Mouse (Mus musculus) c-Kit-positive CD71-positive TER-119-negative erythroid progenitor cells, embryonic 14.5 days (primary cell): ENCODE data around the gene Rabep2.
"Not testable (repeated sequence)": the region's sequence is repeated elsewhere in the genome, so short reads cannot be mapped to it uniquely, and the experiment has no call there.

Source experiments
- DNase-seq: peaks from one replicate; pipeline ENCODE4 v3.0.0-alpha.2; 2013; ENCODE audit warnings: low read depth

Rabep2 gene

DNA sequence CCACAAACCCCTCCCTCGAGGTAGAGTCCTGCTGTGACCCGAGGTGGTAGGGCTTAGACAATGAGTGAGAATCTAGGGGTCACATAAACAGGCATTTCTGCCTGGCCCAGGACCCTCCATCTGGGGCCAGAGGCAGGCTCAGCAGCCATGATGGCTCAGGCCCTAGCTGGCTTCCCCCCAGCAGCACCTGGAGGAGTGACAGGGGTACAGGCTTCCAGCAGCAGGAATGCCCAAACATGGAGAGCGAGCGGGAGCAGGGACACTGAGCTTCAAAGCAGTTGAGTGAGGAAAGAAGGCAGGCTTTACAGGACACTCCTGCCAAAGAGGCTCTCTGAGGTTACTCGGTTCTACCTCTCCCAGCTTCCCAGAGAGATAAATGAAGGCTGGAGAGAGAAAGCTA is 36.3 kb downstream of the Rabep2 start:
- DNase-seq: no peak

DNA sequence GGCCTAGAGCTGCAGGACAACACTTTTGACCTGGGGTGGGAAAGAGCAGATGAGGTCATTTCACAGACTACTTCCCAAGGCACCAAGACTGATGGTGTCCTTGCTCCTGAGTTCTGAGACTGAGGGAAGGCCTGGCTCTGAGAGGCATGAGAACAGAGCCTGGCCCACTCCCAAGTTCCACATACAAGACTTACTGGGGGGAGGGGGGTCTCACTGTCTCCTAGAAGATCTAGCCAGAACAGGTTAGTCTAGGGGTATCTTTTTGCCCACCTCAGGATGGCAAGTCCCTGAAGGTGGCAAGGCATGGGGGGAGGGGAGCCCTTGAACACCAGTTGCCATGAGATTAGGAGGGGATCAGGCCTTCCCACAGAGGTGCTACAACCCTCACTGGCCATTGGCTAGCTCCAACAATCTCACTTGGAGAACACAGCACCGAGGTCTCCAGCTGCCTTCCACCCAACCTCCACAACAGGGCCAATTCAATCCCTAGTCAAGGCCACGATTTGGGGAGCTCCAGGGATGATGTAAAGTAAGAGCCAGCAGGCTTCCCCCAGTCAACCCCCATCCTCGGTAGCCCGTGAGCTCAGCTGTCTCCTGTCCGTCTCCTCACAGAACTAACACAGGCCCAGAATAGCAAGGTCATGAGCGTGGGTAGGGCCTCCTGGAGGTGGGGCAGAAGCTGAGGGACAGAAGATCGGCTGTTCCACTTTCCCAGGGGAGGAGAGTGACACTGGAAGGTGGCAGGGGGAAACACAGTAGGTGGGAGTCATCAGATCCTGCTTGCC is 36.9 kb downstream of the Rabep2 start:
- DNase-seq: no peak

DNA sequence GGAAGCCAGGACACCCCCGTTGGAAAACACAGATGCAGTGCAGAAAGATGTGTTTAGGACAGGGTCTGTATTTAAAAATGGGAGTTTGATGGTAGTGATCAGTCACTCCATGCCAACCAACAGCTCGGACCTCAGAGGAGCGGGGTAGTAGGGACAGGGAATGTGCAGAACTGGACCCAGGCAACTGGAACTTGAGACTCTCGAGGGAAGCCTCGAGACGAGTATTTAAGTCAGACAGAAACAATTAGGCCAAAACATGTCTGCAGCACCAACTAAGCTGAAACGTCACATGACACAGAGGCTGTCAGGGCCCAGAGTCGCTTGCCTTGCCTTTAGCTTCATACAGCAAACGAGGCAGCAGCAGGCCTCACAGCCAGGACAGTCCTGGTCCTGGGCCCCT is 37.6 kb downstream of the Rabep2 start:
- DNase-seq: no peak

DNA sequence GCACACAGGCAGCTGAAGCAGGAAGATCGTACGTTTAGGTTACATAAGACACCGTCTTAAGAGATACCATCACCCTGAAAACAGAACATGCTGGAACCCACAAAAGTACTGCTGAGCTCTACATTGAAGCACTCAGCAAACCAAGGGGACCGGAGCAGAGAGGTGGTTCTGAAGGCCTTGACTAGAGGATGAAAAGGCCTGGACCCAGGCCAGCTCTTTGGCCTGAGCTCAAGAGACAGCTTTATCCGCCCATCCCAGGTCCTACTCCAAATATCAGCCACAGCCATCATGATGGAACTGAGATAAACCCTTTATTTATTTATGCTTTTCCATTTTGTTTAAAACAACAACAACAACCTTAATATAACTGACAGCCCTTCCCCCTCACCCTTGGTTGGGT is 38.1 kb downstream of the Rabep2 start:
- DNase-seq: no peak

DNA sequence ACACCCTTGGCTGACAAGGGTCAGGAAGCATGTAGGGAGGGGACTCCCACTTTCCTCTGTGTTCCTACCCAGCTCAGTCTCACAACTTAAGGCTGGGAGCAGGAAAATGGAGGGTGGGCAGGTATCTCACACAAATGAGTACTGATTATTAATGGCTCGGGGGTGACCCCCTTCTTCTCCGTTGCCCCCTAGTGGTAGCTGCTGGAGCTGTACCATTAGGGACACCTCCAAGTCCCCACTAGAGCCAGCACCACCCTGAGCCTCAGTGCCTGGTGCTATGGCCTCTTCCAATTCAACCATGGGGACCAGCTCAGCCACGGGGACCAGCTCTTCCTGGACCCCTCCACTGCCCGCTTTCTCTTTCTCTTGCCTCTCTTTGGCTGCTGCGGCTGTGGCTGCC is 38.7 kb downstream of the Rabep2 start:
- peak; percentile 59 for DNase-seq

DNA sequence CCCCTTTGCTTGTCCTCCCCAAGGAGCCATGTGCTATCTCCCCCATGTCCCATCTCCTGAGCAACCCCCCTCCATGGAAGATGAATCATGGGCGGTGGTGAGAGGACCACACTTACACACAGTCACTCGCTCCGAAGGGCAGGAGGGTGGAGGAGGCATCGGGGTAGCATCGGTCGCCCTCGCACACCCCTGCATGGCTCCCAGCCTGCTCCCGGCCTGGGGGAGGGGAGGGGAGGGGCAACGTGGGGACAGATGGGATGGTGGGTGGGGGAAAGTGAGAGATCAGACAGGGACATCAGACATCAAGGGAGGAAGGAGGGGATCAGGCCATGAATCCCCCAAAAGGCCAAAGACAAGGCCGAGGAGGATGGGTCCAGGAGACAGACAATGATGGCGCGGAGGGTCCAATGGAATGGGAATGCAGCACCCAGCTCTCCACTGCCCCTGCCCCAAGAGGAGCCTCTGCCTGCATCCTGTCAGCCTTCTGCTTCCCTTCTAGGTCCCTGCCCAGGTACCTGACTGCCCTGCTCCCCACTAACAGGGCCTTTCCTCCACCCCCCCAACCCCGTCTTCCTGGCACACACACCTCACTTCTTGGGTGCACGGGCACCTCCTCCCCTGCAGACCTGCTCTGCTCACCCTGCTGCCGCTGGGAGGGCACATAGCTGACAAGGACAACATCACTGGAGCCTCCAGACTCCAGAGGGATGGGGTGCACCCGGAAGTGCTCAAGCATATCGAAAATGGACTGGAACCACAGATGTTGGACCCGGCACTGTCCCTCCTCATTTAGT is 39.5 kb downstream of the Rabep2 start:
- DNase-seq: no peak

DNA sequence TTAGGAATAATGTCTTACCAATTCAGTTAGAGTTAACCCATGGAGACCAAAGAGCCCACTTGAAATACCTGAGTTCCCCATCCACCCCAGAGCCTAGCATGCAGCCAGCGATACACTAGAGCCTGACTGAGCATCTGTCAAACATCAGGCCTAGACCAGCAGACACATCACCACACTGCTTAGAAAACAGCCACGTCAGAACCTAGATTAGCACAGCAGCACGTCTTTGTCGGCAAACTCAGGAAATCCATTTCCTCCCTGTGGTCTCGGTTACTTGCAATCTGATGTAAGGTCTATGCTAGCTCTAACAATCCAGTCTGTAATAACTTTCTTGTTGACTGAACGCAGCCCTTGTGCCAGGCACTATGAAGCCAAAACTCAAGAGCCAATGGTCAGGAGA is 41.5 kb downstream of the Rabep2 start:
- DNase-seq: no peak

DNA sequence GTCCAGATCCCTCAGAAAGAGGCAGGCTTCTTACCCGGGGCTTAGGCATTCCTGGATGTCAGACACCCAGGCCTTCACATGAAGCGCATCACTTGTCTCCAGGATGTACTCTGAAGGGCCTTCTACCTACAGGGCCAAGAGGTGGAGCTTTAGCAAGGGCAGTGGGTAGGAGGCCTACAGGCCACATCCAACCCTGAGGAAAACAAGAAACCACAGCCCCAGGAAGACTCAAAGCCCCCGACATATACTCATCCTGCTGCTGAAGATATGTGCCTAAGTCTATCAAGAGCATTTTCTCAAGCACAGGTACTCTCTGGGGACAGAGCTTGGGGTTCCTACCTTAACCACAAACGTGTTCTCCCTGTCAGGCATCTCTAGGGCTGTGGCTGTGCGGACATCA is 42.8 kb downstream of the Rabep2 start:
- DNase-seq: no peak

DNA sequence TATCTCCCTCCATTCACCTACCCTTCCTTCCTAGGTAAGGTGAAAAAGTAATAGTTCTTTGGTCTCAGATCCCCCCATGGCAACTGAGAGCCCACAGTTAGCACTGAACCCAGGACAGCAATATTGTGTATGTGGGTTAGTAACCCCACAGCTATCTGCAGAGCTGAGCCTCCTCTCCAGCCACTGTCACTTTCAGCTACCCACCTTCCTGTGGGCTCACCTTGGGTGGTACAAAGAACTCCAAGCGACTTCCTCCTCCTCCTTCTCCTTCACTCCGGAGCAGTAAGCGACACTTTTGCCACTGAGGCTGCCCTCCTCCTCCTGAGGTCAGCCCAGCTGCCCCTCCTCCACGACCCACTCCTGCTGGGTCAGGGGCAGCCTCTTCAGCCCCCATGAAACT is 43.3 kb downstream of the Rabep2 start:
- no peak for DNase-seq

DNA sequence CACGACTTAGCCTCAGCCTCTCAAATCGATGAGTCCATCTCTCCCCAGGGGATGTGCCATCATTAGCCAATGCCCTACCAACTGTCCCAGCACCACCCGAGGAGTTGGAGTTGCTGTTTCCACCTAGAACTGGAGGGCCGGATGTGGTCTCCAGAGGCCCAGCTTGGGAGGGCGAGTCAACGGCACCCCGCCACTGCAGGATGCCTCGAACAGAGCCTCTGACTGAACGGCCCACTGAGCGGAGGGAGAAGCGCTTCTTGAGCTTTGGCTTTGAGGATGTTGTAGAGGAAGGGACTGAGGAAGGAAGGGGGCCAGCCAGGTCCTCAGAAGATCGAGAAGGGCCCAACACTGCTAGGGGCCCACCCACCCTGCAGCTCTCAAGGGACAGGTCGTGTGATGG is 43.7 kb downstream of the Rabep2 start:
- DNase-seq: no peak

DNA sequence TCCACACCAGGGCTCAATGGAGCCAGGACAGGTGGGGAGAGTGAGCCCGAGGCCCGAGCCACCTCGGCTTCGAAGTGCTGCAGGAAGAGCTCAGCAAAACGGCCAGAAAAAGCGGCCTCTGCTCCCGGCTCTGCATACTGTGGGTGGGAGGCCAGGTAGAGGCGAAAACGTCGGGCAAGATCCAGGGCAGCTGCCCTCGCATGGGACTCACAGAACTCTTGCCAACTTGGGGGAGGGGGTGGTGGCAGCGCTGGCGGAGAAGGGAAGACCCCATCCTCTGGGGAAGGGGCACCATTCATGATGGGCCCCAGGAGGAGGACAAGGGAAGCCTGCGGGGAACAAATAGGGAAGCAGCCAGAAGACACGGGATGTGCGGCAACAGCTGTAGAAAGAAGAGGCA is 44.2 kb downstream of the Rabep2 start:
- DNase-seq: no peak

DNA sequence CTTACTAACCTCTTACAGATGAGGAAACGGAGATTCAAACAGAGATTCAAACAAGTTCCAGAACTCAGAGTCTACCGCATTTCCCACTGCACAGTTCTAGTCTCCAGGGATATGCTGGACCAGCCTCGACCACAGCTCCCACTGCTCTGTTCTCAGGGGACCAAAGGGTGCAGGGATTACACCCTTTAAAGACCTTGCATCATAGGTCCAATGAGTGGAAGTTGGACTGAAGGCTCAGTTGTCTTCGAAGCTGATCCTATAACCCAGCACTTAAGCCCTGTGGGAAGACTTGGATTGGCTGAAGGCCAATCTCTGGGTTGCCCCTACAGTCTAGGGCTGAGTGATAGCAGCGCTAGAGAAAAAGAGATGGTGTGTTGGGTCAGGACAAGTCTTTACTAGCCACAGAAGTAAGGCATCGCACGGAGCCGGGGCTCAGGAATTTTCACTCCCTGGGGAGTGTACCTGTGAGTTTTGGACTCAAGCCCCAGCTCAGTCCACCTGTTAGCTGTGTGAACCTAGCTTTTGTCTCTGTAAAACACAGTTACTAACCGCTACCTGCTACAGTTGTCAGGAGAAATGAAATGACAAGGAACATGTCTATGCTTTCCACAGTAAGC is 45.0 kb downstream of the Rabep2 start:
- no peak for DNase-seq

DNA sequence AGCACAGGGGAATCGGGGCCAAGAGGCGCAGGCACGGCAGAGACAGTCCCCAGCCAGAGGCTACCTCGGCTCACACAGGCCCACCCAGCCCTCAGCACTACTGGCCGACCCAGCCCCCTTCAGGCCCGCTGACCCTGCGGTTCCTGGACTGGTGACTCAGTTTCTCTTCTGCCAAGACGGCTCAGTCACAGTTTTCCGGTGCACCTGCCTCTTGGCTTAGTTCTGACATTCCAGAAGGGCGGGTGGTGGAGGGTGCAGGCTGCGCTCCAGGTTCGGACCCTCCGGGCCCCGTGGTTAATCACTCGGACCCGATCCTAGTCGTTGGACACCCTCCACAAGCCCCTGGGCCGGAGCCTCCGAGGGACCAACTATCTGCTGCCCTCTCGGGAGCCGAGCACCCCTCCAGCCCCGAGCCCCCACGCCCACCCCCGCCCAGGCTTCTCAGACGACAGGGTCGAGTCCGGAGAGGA is 46.0 kb downstream of the Rabep2 start:
- no peak for DNase-seq

DNA sequence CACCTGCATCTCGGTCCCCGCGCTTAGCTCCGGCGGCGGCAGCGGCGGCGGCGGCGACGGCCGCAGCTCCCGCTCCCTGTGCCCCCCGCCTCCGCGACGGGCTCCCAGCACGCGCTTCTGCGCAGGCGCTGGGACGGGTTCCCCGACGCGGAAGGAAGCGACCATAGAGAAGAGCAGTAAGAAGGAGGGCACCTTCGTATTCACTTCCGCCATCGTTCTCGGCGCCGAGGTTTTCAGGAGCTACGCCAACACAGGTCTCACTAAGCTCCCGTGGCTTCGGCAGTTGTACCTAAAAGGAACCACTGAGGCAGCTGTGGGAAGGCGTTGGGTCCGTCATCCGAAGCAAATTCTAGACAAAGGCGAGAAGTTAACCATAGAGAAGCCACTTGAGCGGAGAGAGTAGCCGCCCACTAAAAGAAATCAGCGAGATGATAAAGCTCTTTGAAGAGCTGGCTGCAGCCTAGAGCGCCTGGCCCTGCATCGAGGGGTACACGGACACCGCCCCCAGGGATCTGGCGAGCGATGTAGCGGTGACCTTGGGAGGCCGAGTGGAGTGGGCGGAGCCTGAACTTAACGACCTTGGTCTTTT is 46.5 kb downstream of the Rabep2 start, which contains the start of gene Sh2b1:
Gene Sh2b1, minus strand, starts transcription at position 432 of the 589 bp plus-strand sequence.
- peak; percentile 88 for DNase-seq

DNA sequence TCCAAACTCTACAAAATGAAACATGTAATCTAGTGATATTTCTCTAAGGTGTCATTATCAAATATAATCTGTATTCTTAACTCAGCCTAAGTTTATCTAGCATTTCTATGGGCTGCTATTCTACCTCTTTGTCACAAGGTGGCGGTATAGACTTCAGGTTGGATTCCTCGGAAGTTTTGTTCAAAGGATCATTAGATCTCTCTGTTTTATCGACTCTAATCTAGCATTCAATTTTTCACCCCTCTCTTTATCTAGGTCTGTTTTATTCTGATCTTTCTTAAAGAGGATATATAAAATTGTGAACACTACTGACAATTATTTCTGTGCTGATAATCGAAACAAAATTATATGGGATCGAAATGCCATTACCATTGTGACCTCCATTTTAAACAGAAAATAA is 53.1 kb downstream of the Rabep2 start:
- peak; percentile 43 for DNase-seq

DNA sequence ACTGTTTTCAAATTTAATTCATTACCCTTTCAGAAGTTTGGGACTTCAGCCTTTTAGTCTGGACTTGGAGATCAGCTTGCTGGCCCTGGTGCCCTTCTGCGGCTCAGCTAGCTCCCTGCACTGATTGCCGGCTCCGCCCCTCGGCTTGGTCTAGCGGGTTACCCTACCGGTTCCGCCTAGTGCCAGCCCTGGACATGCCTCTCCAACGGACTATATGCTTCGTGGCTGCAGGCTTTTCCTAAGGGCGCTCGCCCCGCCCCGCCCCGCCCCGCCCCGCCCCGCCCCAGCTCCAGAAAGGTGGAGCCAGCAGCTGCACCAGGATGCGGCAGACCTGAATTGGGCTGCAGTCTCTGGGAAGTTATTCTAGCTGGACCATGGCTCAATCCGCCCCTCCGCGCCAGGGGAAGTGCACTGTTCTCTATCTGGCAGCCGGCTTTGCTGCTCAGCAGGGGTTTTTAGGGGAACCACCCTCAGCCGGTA is 53.9 kb downstream of the Rabep2 start:
- DNase-seq: peak; percentile 58

DNA sequence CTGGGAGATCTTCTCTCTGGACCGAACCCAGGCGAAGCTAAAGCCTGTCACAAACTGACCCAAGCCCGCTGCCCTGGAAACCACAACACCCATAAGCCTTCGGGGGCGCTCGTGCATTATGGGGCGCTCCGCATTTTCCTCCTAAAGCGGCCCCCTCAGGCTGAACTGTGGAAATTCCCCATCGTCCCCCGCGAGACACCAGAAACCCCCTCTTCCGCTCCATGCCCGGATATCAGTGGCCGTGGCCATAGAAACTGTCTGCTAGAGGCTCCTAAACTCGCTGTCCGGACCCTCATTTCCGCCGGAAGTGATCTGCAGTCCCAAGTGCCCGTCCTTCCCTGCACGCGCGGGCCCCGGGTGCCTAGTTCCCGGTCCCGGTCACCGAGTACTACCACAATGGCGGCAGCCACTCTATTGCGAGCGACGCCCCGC is 58.5 kb downstream of the Rabep2 start, which contains the start of gene Tufm:
Gene Tufm, plus strand, starts transcription at position 310 of the 432 bp plus-strand sequence.
- DNase-seq: peak; percentile 90

DNA sequence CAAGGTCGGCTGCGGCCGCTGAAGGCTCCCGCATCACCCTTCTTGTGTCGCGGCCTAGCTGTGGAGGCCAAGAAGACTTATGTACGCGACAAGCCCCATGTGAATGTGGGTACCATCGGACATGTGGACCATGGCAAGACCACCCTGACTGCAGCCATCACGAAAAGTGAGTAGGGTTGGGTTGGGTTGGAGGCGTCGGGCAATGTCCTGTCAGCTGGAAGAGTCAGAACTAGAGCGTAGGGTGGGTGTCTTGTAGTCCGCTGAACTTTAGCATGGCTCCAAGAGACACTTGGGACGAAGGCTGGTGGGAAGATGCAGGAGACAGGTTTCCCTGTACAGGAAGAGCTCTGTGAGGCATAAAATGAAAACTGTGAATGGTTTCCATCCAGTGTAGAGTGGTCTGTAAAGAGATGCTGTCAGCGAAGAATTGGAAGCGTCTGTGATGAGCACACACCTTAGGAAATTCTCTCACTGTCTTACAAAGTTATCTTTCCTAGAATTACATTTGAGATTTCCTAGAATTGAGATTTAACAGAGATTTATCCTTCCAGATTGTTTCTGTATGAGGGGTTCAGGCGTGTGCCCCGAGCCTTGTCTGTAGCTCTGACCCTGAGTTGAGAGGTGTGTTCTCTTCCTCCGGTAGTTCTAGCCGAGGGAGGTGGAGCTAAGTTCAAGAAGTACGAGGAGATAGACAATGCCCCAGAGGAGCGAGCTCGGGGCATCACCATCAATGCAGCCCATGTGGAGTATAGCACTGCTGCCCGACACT is 59.2 kb downstream of the Rabep2 start:
- DNase-seq: not testable (repeated sequence)

DNA sequence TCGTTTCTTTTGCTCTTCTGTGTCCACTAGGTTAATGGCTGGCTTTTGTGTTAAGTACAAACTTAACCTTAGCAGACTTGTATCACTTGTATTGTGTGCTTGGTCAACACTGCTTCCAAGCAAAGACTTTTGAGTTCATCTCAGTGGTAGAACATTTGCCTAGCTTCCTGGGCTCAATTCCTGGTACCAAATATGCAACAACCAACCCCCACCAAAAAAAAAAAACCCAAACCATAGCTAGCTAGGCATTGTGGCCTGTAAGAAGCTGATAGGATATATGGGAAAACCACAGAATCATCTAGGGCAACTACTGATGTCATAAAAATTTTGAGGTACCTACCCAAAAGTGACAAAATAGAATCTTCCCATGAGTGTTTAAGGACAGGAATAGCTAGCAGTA is 62.4 kb downstream of the Rabep2 start:
- no peak for DNase-seq

DNA sequence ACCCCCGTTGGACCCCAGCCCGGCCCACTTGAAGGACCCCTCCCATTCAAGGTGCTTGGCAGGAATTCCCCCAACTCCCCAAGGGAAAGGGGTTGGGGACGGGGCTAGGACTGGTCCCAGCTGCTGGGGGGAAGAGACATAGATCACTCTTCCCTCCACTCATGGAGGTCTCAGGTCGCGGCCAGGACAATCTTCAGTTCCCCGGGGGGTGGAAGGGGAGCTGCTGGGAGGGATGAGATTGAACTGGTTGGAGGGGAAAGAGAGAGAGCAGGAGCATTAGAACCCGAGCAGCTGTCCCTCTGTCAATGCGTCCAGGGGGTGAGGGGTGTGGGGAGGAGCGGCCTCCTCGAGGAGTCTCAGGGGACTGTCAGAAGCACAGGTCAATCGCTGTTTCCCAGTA is 63.4 kb downstream of the Rabep2 start:
- DNase-seq: no peak

DNA sequence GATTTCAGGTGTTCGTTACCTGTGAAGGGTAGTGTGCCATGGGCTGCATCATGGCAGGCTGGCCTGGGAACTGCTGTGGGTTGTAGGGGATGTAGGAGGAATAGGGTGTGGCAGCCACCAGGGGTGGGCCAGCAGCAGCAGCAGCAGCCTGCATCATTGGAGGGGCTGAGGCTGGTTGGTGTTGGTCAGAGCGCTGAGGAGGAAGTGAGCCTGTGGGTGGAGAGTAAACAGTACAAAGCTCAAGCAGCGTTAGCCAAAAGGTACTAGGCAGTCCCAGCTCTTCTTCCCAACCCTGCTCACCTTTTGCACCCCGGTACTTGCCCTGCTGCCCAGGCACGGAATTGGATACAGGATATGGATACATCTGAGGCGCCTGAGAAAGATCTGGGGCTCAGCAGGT is 65.6 kb downstream of the Rabep2 start:
- DNase-seq: no peak
